Comparison of ENCODE assay signal across 8 mouse cellular contexts in the genomic region with DNA sequence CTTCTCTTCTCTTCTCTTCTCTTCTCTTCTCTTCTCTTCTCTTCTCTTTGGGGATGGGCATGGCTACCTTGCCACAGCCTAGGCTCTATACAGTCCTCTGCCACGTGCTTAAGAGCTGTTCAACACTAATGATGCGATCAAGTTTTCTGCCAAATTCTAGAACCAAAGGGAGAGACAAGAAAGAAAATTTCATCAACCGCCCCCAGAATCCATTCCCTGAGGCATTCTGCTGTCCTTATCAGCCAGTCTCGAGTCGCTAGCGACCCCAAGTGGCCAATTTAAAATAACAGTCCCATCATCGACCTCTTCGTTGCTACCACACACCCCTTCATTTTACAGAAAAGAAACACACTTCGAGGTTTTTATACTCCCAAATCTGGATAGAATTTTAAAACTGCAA.
DNase-seq lines count a peak whose midpoint lies in the region; ATAC-seq lines count a peak whose summit lies in the region.

No protein-coding gene starts in this region.

- 2% methylated on average over 9 of the region's 9 CpGs for WGBS in hindbrain, embryonic 12.5 days
- under 1% methylated on average over 9 of the region's 9 CpGs for WGBS in lung, embryonic 16.5 days

- H3K27me3 ChIP-seq in hindbrain, embryonic 12.5 days, result no peaks in the 10 kb centered on the region
- H3K27me3 ChIP-seq in lung, embryonic 16.5 days (ENCODE audit: control insufficient read depth, insufficient read depth, low read depth, low read length), result no peaks in the 10 kb centered on the region

- peak overlapping the region; percentile 61 for H3K4me2 ChIP-seq in hindbrain, embryonic 12.5 days (replicated peaks)
- H3K4me2 ChIP-seq in lung, embryonic 16.5 days (ENCODE audit: low read depth, low read length), result peak overlapping the region; percentile 79

- ATAC-seq in hindbrain, embryonic 12.5 days (ENCODE audit: low FRiP score), result peak; percentile 72
- ATAC-seq in lung, embryonic 16.5 days (ENCODE audit: low read depth), result peak; percentile 88
- ATAC-seq in monocyte, adult 5-6 weeks (replicated peaks; ENCODE audit: insufficient number of reproducible peaks, low FRiP score, low TSS enrichment, poor library complexity, severe bottlenecking), result no peak

- H3K4me3 ChIP-seq in hindbrain, embryonic 12.5 days, result peak overlapping the region; percentile 30; the same call in 1 of the 2 replicates
- H3K4me3 ChIP-seq in lung, embryonic 16.5 days (ENCODE audit: low read length), result peak overlapping the region; percentile 48

- H3K9ac ChIP-seq in hindbrain, embryonic 12.5 days, result no peak overlapping the region
- no peak overlapping the region for H3K9ac ChIP-seq in lung, embryonic 16.5 days (ENCODE audit: low read length)

- H3K27ac ChIP-seq in hindbrain, embryonic 12.5 days, result no peak overlapping the region
- no peak overlapping the region for H3K27ac ChIP-seq in lung, embryonic 16.5 days (ENCODE audit: low read length)

- peak; percentile 63 for DNase-seq in ZHBTc4 (ENCODE audit: low read depth, low spot score)
- peak; percentile 91 to 92 for DNase-seq in cerebellum, postnatal 14 days
- DNase-seq in frontal cortex, postnatal 25 days (ENCODE audit: low spot score in 2 of 2), result peak; percentile 70 to 86
- DNase-seq in layer of hippocampus, postnatal 10 days (ENCODE audit: low spot score in 2 of 2), result peak; percentile 89 to 90
- peak; percentile 85 for DNase-seq in retina, postnatal 1 day

- H3K9me3 ChIP-seq in hindbrain, embryonic 12.5 days (replicated peaks), result no peaks in the 10 kb centered on the region
- no peaks in the 10 kb centered on the region for H3K9me3 ChIP-seq in lung, embryonic 16.5 days (ENCODE audit: control insufficient read depth, low read length)

- H3K4me1 ChIP-seq in hindbrain, embryonic 12.5 days, result peaks cover 10% of the 10 kb centered on the region
- peaks cover 9% of the 10 kb centered on the region for H3K4me1 ChIP-seq in lung, embryonic 16.5 days (replicated peaks; ENCODE audit: control insufficient read depth, insufficient read depth, low read length)

- no peaks in the 10 kb centered on the region for H3K36me3 ChIP-seq in hindbrain, embryonic 12.5 days
- H3K36me3 ChIP-seq in lung, embryonic 16.5 days (ENCODE audit: control insufficient read depth, insufficient read depth, low read length), result no peaks in the 10 kb centered on the region
